Mouse (Mus musculus) testis, postnatal 14 days (tissue): ENCODE measurements around the gene P3h4.
"Not testable (repeated sequence)": the region's sequence is repeated elsewhere in the genome, so short reads cannot be mapped to it uniquely, and the experiment has no call there.

Source experiments
- DNase-seq: peaks from one replicate; pipeline ENCODE4 v3.0.0; 2021; ENCODE audit warnings: low spot score

Gene P3h4

GRCm38 (mm10) chr11:100361059-100361458 is 53.6 kb downstream of the P3h4 start:
- DNase-seq, result not testable (repeated sequence)

- DNase-seq, result no peak
These were observed 54.5 kb downstream of the P3h4 start for GRCm38 (mm10) chr11:100360175-100360574.
